Mouse (Mus musculus) lung, adult 2 months (tissue): ENCODE measurements around the gene Gm10912.

Experiments used
- CTCF ChIP-seq: fragments of 200-500 bp; IDR thresholded peaks from 2 replicates; pipeline ENCODE4 v1.5.1; 2011; ENCODE audit warnings: mild to moderate bottlenecking, low read length, control low read depth; ENCODE audit not compliant: insufficient read depth
- POLR2A ChIP-seq: fragments of 200-500 bp; IDR thresholded peaks from 2 replicates; pipeline ENCODE4 v1.6.1; 2011; ENCODE audit warnings: low read depth, mild to moderate bottlenecking, control low read depth, low read length, borderline replicate concordance; ENCODE audit errors: extremely low read depth

DNA sequence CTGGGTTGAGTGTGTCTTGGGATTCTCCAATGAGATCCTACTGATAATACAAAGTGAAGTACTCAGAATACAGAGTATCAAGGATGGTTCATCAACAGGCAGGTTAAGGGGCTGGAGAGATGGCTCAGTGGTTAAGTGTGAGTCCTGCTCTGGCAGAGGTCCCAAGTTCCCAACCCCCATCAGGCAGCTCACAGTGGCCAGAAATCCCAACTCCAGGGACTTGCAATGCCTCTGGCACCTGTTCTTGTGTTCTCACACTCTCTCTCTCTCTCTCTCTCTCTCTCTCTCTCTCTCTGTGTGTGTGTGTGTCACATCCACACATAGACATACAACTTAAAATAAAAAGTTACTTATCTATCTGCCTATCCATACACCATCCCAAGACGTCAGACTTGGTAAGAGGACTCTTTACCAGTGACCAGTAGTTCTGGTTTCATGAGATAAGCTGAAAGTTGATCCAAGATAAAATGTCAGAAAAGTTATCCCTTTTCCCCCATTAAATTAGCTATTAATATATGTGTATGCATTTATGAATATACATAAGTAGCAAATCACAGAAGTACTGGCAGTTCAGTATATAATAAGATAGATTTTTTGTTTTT is 21.0 kb upstream of the Gm10912 start:
- TF ChIP-seq CTCF (no peak), POLR2A (no peak)
